Mouse (Mus musculus) urinary bladder, postnatal 4 days (tissue): ENCODE data around the gene Trak2.
"Not testable (repeated sequence)": the region's sequence is repeated elsewhere in the genome, so short reads cannot be mapped to it uniquely, and the experiment has no call there.

ENCODE experiments used
- DNase-seq, 2 experiments: peaks; one replicate each; pipeline ENCODE4 v3.0.0; 2021 to 2022; ENCODE audit warnings: low spot score in 2 of 2

Gene Trak2

GRCm38 (mm10) chr1:58973366-58974221, at the start of gene Trak2, which contains the start of gene Stradb:
TSS of gene Trak2 (minus strand) at chr1:58973430.
TSS of gene Stradb (plus strand) at chr1:58973522.
- DNase-seq, result peak; percentile 90 to 91

- DNase-seq, result no peak
Observed at GRCm38 (mm10) chr1:59021556-59021955, 48.3 kb upstream of the Trak2 start.

GRCm38 (mm10) chr1:59009250-59009649, 36.0 kb upstream of the Trak2 start:
- DNase-seq, result no peak

GRCm38 (mm10) chr1:58995313-58995712, 22.1 kb upstream of the Trak2 start:
- no peak for DNase-seq

GRCm38 (mm10) chr1:58993723-58994122, 20.5 kb upstream of the Trak2 start:
- DNase-seq, result no peak

- no peak for DNase-seq
Observed at GRCm38 (mm10) chr1:58993144-58993543, 19.9 kb upstream of the Trak2 start.

- DNase-seq, result no peak
Observed at GRCm38 (mm10) chr1:58984586-58984985, 11.4 kb upstream of the Trak2 start.

- DNase-seq, result no peak
Observed at GRCm38 (mm10) chr1:58982276-58982675, 9.0 kb upstream of the Trak2 start.

- no peak for DNase-seq
Observed at GRCm38 (mm10) chr1:58972851-58973365, 322 bp downstream of the Trak2 start.

GRCm38 (mm10) chr1:58971097-58971496, 2.1 kb downstream of the Trak2 start:
- DNase-seq, result no peak

GRCm38 (mm10) chr1:58970054-58970453, 3.2 kb downstream of the Trak2 start:
- no peak for DNase-seq

- no peak for DNase-seq
Observed at GRCm38 (mm10) chr1:58967534-58967933, 5.7 kb downstream of the Trak2 start.

- no peak for DNase-seq
Observed at GRCm38 (mm10) chr1:58962865-58963264, 10.4 kb downstream of the Trak2 start.

- DNase-seq, result no peak
Observed at GRCm38 (mm10) chr1:58962418-58962817, 10.8 kb downstream of the Trak2 start.

- DNase-seq, result no peak
Observed at GRCm38 (mm10) chr1:58961152-58961893, 11.9 kb downstream of the Trak2 start.

GRCm38 (mm10) chr1:58959682-58960081, 13.5 kb downstream of the Trak2 start:
- DNase-seq, result no peak

GRCm38 (mm10) chr1:58958789-58959526, 14.3 kb downstream of the Trak2 start:
- not testable (repeated sequence) for DNase-seq

- DNase-seq, result no peak
Observed at GRCm38 (mm10) chr1:58957931-58958330, 15.3 kb downstream of the Trak2 start.

- DNase-seq, result no peak
Observed at GRCm38 (mm10) chr1:58956229-58956628, 17.0 kb downstream of the Trak2 start.

- DNase-seq, result no peak
Observed at GRCm38 (mm10) chr1:58955716-58956115, 17.5 kb downstream of the Trak2 start.

GRCm38 (mm10) chr1:58954578-58955410, 18.4 kb downstream of the Trak2 start:
- no peak for DNase-seq
